Mouse (Mus musculus): ENCODE measurements around the gene Cenpb.

DNA sequence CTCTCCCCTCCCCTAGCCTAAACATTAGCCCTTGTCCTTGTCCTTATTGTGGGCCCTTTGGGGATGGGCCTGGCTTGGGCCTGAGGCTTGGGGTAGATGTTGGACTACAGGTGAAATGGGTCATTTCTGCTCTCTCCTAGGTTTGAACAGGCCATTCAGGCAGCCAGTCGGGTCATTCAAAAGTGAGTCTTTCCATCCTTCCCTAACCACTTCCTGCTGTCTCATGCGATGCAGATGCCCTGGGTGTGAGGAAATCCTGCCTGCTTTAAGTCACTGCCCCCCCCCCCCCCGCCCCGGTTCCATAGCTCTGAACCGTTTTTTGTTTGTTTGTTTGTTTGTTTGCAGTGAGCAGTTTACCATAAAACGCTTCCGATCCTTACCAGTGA lies 11.1 kb upstream of the Cenpb start:
- no peak for TF ChIP-seq GATA1 (IDR thresholded peaks at IDR 0.05; ENCODE audit: low read length)
- TF ChIP-seq TAL1 (IDR thresholded peaks at IDR 0.05; ENCODE audit: low read length): no peak
